Mouse (Mus musculus) 416B (cell line): Measurements from ENCODE around the gene Cacnb2.

Experiments used
- DNase-seq: peaks from one replicate; pipeline ENCODE4 v3.0.0; 2011; ENCODE audit warnings: low read depth

Gene Cacnb2

DNA sequence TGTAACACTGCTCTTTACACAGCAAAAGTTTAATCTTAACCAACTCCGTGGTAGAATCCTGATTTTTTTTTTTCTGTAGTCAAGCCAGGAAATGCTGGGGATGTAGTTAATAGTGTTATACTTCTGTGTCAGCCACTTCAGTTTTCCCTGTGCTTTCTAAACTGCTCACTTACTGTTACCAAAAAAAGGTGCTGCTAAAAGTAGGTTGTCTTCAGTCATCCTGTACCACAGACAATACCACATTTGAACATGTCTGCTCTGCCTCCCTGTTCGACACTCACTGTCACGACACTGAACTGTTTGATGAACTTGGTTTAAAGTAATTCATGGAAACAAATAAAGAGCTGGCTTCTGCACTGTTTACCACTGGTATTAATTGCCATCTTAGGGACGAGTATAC lies 385.6 kb downstream of the Cacnb2 start:
- no peak for DNase-seq

DNA sequence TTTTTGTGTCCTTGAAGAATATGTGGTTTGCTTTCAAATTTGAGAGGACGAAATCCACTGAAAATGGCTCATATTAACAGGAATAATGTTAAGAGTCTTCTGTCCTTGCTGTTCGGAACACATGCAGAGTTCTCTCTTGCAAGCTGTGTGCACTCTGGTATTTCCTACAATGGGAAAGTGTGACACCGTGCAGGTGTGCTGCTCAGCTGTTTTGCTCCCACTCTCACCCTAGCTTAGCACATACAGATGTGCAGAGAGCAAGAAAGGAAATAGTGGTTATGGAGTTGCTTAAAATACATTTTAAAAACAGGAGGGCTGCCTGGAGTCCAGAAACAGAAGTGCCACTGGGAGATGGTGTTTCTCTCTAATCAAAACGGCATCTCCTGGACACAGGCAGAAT lies 386.5 kb downstream of the Cacnb2 start:
- DNase-seq, result no peak

DNA sequence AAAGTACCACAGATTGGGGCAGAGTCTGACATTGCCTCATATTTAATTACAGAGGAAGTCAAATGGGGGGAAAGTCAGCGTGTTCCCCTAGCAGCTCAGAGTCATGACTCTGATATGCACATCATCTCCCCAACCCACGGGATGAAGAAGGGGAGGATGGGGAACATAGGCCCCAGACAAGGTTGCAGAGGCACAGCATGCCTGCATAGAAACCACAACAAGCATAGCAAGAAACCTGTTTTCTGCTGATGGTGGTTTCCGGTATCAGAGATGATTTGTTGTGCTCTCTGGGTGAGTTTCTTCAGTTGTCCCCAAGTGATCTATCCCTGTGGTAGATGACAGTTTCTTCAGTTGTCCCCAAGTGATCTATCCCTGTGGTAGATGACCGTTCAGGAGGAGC lies 389.6 kb downstream of the Cacnb2 start:
- no peak for DNase-seq

DNA sequence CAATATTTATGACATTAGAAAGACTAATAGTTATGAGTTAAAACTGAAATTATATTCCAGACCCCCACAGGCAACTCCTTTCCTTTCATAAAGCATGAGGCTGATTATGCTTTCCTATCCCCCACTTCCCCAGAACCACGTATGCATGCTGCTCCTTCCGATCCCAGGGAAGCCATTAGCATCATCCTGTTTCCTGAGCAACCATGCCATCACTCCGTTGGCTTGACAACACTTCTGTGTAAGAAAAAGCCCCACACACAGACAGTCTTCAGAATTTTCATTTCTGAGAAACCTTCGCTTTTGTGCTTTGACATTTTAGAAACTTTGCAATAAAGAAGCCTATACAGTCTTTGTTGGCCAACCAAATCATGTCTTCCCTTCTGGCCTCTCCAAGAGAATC lies 393.1 kb downstream of the Cacnb2 start:
- DNase-seq, result no peak

DNA sequence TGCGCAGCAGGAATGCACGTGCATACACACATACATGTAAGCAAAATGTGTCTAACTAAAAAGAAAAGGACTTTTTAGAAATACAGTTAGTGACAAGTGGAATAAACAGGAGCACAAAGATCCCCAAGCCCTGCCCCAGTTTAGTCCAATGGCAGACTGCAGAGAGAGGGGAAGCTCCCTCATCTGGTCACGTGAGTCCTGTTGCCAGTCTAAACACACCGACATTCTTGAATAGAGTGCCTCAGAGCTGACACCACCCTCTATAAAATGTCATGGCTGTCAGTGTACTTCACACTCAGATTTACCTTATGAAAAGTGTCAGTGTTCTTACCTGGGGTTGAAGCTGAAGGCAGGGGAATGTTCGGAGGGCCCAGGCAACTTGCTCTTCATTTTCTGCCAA lies 394.9 kb downstream of the Cacnb2 start:
- no peak for DNase-seq

DNA sequence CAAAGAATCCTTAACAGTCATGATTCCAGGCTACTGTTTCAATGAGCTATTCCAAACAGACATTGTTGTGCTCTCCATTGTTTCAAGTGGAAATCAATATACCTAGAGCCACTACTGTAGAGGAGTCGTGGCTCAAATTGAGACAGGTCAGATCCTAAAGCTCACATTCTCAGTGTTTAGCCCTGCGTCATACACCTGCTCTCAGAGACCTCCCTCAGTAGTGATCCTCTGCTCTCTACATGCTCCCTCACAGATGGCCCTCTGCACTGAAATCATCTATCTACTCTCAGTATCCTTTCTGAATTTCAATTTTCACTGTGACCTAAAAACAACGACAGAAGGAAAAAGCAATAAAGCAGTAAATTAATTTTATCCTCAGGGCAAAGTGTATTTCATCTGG lies 404.6 kb downstream of the Cacnb2 start:
- no peak for DNase-seq

DNA sequence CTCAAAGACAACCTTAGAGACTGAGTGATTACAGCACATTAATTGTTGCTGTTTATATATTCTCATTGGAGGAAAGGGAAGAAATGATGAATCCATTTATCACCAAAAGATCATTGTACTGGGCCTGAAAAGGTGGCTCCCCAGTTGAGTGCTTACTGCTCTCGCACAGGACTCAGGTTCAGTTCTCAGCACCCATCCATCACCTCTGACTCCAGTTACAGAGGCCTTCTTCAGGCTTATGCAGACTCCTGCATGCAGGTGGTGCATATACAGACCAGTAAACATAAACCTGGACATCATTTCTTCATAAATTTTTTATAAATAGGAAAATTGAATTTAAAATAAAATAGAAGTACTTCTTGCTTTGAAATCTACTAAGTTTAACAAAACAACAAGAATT lies 405.2 kb downstream of the Cacnb2 start:
- no peak for DNase-seq

DNA sequence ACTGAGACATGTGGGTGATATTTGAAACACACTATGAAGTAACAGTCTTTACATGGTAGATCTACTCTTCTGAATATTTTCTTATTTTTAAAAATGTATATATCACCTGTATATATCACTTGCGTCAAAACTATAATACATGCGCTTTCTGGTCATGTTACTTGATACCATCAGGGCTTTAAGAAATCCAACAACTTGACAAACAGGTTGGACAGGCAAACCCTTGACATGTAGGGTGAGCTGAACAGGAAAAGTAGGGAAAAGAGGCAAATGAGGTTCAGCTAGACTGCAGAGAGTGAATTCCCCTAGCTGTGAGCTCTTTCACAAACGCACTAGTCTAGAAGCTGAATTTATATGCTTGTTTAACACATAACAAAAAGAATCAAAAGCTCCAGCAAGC lies 423.9 kb downstream of the Cacnb2 start:
- DNase-seq, result no peak

DNA sequence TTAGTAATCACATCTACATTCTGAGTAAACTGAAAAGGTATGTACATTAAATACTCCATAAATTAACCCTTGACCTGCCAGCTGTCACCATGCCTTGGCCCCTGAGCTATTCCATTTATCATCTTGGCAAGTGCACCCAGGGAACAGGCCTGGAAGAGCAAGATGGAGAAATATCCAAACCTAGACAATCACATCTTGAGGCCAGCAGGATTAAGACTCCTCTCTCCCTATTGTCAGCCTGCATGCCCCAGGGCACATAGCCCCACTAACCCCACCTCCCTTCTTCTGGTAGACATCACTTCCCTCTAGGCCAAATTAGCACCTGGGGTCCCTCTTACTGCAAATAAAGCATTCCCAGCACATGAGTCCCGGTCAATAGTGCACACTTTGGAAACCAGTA lies 424.9 kb downstream of the Cacnb2 start:
- DNase-seq, result no peak
